Mouse (Mus musculus): ENCODE measurements around the gene Prdm16. TPM values are rescaled to one million over a fixed set of nuclear protein-coding genes. Genes with fewer than 3 reads are reported as not detected.

Prdm16 gene
- polyA plus RNA-seq, 1 experiment from 2014 or later = 2.1 TPM

GRCm38 (mm10) chr4:154425284-154425683 is 211.4 kb downstream of the Prdm16 start:
- no peak overlapping the region for H3K4me3 ChIP-seq (ENCODE audit: low read depth, low read length)
- no peak for ATAC-seq (ENCODE audit: low read depth)
- no peaks in the 10 kb centered on the region for H3K27me3 ChIP-seq (ENCODE audit: control insufficient read depth, insufficient read depth, low read depth, low read length)
- no peaks in the 10 kb centered on the region for H3K36me3 ChIP-seq (ENCODE audit: control insufficient read depth, insufficient read depth)
- H3K9ac ChIP-seq (ENCODE audit: low read depth, low read length) = no peak overlapping the region
- H3K27ac ChIP-seq (ENCODE audit: low read length) = no peak overlapping the region
- H3K4me1 ChIP-seq (ENCODE audit: control insufficient read depth, low read depth, low read length) = no peaks in the 10 kb centered on the region
- H3K9me3 ChIP-seq (replicated peaks; ENCODE audit: control insufficient read depth, low read length) = no peaks in the 10 kb centered on the region
- 32% methylated on average over 17 of the region's 17 CpGs for WGBS (ENCODE audit: insufficient replicate concordance)
- H3K4me2 ChIP-seq (ENCODE audit: low read depth, low read length) = no peak overlapping the region

- Histone ChIP-seq H3K9ac (ENCODE audit: low read depth, low read length) (no peak overlapping the region), H3K36me3 (ENCODE audit: control insufficient read depth, insufficient read depth) (no peaks in the 10 kb centered on the region), H3K27ac (ENCODE audit: low read length) (no peak overlapping the region), H3K27me3 (ENCODE audit: control insufficient read depth, insufficient read depth, low read depth, low read length) (no peaks in the 10 kb centered on the region), H3K9me3 (replicated peaks; ENCODE audit: control insufficient read depth, low read length) (no peaks in the 10 kb centered on the region), H3K4me2 (ENCODE audit: low read depth, low read length) (no peak overlapping the region), H3K4me3 (ENCODE audit: low read depth, low read length) (no peak overlapping the region), H3K4me1 (ENCODE audit: control insufficient read depth, low read depth, low read length) (no peaks in the 10 kb centered on the region)
- WGBS (ENCODE audit: insufficient replicate concordance) = 49% methylated on average over 11 of the region's 11 CpGs
- no peak for ATAC-seq (ENCODE audit: low read depth)
These were observed 212.0 kb downstream of the Prdm16 start for GRCm38 (mm10) chr4:154424681-154425080.

- Histone ChIP-seq H3K4me1 (ENCODE audit: control insufficient read depth, low read depth, low read length) (no peaks in the 10 kb centered on the region; the same call in 1 of the 2 replicates), H3K27me3 (ENCODE audit: control insufficient read depth, insufficient read depth, low read depth, low read length) (no peaks in the 10 kb centered on the region), H3K9me3 (replicated peaks; ENCODE audit: control insufficient read depth, low read length) (no peaks in the 10 kb centered on the region), H3K9ac (ENCODE audit: low read depth, low read length) (no peak overlapping the region), H3K4me2 (ENCODE audit: low read depth, low read length) (no peak overlapping the region), H3K4me3 (ENCODE audit: low read depth, low read length) (no peak overlapping the region), H3K36me3 (ENCODE audit: control insufficient read depth, insufficient read depth) (no peaks in the 10 kb centered on the region; the same call in 1 of the 2 replicates), H3K27ac (ENCODE audit: low read length) (no peak overlapping the region)
- no peak for ATAC-seq (ENCODE audit: low read depth)
- 27% methylated on average over 10 of the region's 10 CpGs for WGBS (ENCODE audit: insufficient replicate concordance)
These were observed 214.2 kb downstream of the Prdm16 start for GRCm38 (mm10) chr4:154422431-154422913.

- no peaks in the 10 kb centered on the region for H3K9me3 ChIP-seq (replicated peaks; ENCODE audit: control insufficient read depth, low read length)
- ATAC-seq (ENCODE audit: low read depth) = no peak
- no peak overlapping the region for H3K4me3 ChIP-seq (ENCODE audit: low read depth, low read length)
- no peak overlapping the region for H3K4me2 ChIP-seq (ENCODE audit: low read depth, low read length)
- H3K9ac ChIP-seq (ENCODE audit: low read depth, low read length) = no peak overlapping the region
- no peaks in the 10 kb centered on the region; the same call in 1 of the 2 replicates for H3K4me1 ChIP-seq (ENCODE audit: control insufficient read depth, low read depth, low read length)
- no peaks in the 10 kb centered on the region for H3K27me3 ChIP-seq (ENCODE audit: control insufficient read depth, insufficient read depth, low read depth, low read length)
- WGBS (ENCODE audit: insufficient replicate concordance) = 77% methylated on average over 17 of the region's 17 CpGs
- H3K36me3 ChIP-seq (ENCODE audit: control insufficient read depth, insufficient read depth) = no peaks in the 10 kb centered on the region; the same call in 1 of the 2 replicates
- H3K27ac ChIP-seq (ENCODE audit: low read length) = no peak overlapping the region
These were observed 215.9 kb downstream of the Prdm16 start for GRCm38 (mm10) chr4:154420749-154421148.

GRCm38 (mm10) chr4:154419766-154420165 is 216.9 kb downstream of the Prdm16 start:
- H3K9ac ChIP-seq (ENCODE audit: low read depth, low read length) = no peak overlapping the region
- H3K4me3 ChIP-seq (ENCODE audit: low read depth, low read length) = no peak overlapping the region
- H3K27ac ChIP-seq (ENCODE audit: low read length) = no peak overlapping the region
- WGBS (ENCODE audit: insufficient replicate concordance) = 67% methylated on average over 4 of the region's 4 CpGs
- H3K4me1 ChIP-seq (ENCODE audit: control insufficient read depth, low read depth, low read length) = no peaks in the 10 kb centered on the region; the same call in 1 of the 2 replicates
- no peak overlapping the region for H3K4me2 ChIP-seq (ENCODE audit: low read depth, low read length)
- H3K36me3 ChIP-seq (ENCODE audit: control insufficient read depth, insufficient read depth) = no peaks in the 10 kb centered on the region; the same call in 1 of the 2 replicates
- ATAC-seq (ENCODE audit: low read depth) = no peak
- H3K9me3 ChIP-seq (replicated peaks; ENCODE audit: control insufficient read depth, low read length) = no peaks in the 10 kb centered on the region
- H3K27me3 ChIP-seq (ENCODE audit: control insufficient read depth, insufficient read depth, low read depth, low read length) = no peaks in the 10 kb centered on the region

- Histone ChIP-seq H3K27me3 (ENCODE audit: control insufficient read depth, insufficient read depth, low read depth, low read length) (no peaks in the 10 kb centered on the region), H3K27ac (ENCODE audit: low read length) (no peak overlapping the region), H3K4me2 (ENCODE audit: low read depth, low read length) (no peak overlapping the region), H3K9me3 (replicated peaks; ENCODE audit: control insufficient read depth, low read length) (no peaks in the 10 kb centered on the region), H3K4me1 (ENCODE audit: control insufficient read depth, low read depth, low read length) (no peaks in the 10 kb centered on the region; the same call in 1 of the 2 replicates), H3K4me3 (ENCODE audit: low read depth, low read length) (no peak overlapping the region), H3K36me3 (ENCODE audit: control insufficient read depth, insufficient read depth) (no peaks in the 10 kb centered on the region; the same call in 1 of the 2 replicates), H3K9ac (ENCODE audit: low read depth, low read length) (no peak overlapping the region)
- ATAC-seq (ENCODE audit: low read depth) = no peak
- 13% methylated on average over 2 of the region's 2 CpGs for WGBS (ENCODE audit: insufficient replicate concordance)
These were observed 217.7 kb downstream of the Prdm16 start for GRCm38 (mm10) chr4:154418993-154419392.

- no peaks in the 10 kb centered on the region; the same call in 1 of the 2 replicates for H3K4me1 ChIP-seq (ENCODE audit: control insufficient read depth, low read depth, low read length)
- ATAC-seq (ENCODE audit: low read depth) = peak; percentile 67
- H3K9ac ChIP-seq (ENCODE audit: low read depth, low read length) = no peak overlapping the region
- peak overlapping the region; percentile 59 for H3K27ac ChIP-seq (ENCODE audit: low read length)
- WGBS (ENCODE audit: insufficient replicate concordance) = 53% methylated on average over 4 of the region's 4 CpGs
- no peak overlapping the region for H3K4me3 ChIP-seq (ENCODE audit: low read depth, low read length)
- no peaks in the 10 kb centered on the region for H3K9me3 ChIP-seq (replicated peaks; ENCODE audit: control insufficient read depth, low read length)
- no peaks in the 10 kb centered on the region for H3K27me3 ChIP-seq (ENCODE audit: control insufficient read depth, insufficient read depth, low read depth, low read length)
- peak overlapping the region; percentile 27; the same call in 1 of the 2 replicates for H3K4me2 ChIP-seq (ENCODE audit: low read depth, low read length)
- H3K36me3 ChIP-seq (ENCODE audit: control insufficient read depth, insufficient read depth) = no peaks in the 10 kb centered on the region; the same call in 1 of the 2 replicates
These were observed 218.3 kb downstream of the Prdm16 start for GRCm38 (mm10) chr4:154418327-154418744.

GRCm38 (mm10) chr4:154416728-154417127 is 219.9 kb downstream of the Prdm16 start:
- Histone ChIP-seq H3K9me3 (replicated peaks; ENCODE audit: control insufficient read depth, low read length) (no peaks in the 10 kb centered on the region), H3K27me3 (ENCODE audit: control insufficient read depth, insufficient read depth, low read depth, low read length) (no peaks in the 10 kb centered on the region), H3K36me3 (ENCODE audit: control insufficient read depth, insufficient read depth) (no peaks in the 10 kb centered on the region; the same call in 1 of the 2 replicates), H3K9ac (ENCODE audit: low read depth, low read length) (no peak overlapping the region), H3K4me3 (ENCODE audit: low read depth, low read length) (no peak overlapping the region), H3K4me1 (ENCODE audit: control insufficient read depth, low read depth, low read length) (no peaks in the 10 kb centered on the region; the same call in 1 of the 2 replicates), H3K27ac (ENCODE audit: low read length) (no peak overlapping the region), H3K4me2 (ENCODE audit: low read depth, low read length) (no peak overlapping the region)
- 66% methylated on average over 6 of the region's 6 CpGs for WGBS (ENCODE audit: insufficient replicate concordance)
- no peak for ATAC-seq (ENCODE audit: low read depth)

- 37% methylated on average over 4 of the region's 4 CpGs for WGBS (ENCODE audit: insufficient replicate concordance)
- H3K4me1 ChIP-seq (ENCODE audit: control insufficient read depth, low read depth, low read length) = no peaks in the 10 kb centered on the region; the same call in 1 of the 2 replicates
- no peak overlapping the region for H3K27ac ChIP-seq (ENCODE audit: low read length)
- no peaks in the 10 kb centered on the region; the same call in 1 of the 2 replicates for H3K36me3 ChIP-seq (ENCODE audit: control insufficient read depth, insufficient read depth)
- H3K9me3 ChIP-seq (replicated peaks; ENCODE audit: control insufficient read depth, low read length) = no peaks in the 10 kb centered on the region
- no peak overlapping the region for H3K4me2 ChIP-seq (ENCODE audit: low read depth, low read length)
- no peak overlapping the region for H3K4me3 ChIP-seq (ENCODE audit: low read depth, low read length)
- no peak overlapping the region for H3K9ac ChIP-seq (ENCODE audit: low read depth, low read length)
- ATAC-seq (ENCODE audit: low read depth) = no peak
- H3K27me3 ChIP-seq (ENCODE audit: control insufficient read depth, insufficient read depth, low read depth, low read length) = no peaks in the 10 kb centered on the region
These were observed 221.8 kb downstream of the Prdm16 start for GRCm38 (mm10) chr4:154414885-154415284.

Measured in liver, embryonic 16.5 days (tissue).